In genomic region chr11:34031015-34031805, GRCm38 (mm10) we compare ENCODE assay signal across 9 mouse cellular contexts. TPM values are rescaled to one million over a fixed set of nuclear protein-coding genes. Genes with fewer than 3 reads are reported as not detected.
A peak's percentile ranks its signal among the peaks of the same experiment; 100 is the strongest.
DNase-seq lines count a peak whose midpoint lies in the region; ATAC-seq and TF ChIP-seq lines count a peak whose summit lies in the region.
"Had no signal": no experiment of that assay in that cellular context is flagged by ENCODE, and none has a peak within 500 bp of the region (broad histone marks: within the 10 kb centered on the region; RNA-seq: fewer than 3 reads in every experiment).

No protein-coding gene starts in this region.

- no peaks in the 10 kb centered on the region for H3K27me3 ChIP-seq in liver, embryonic 12.5 days (replicated peaks)

- H3K9ac ChIP-seq in liver, embryonic 12.5 days: no peak overlapping the region

- DNase-seq in gastrocnemius, adult 2 months: peak; percentile 21
- DNase-seq in gastrocnemius, postnatal 10 days: no peak
- DNase-seq in spleen, postnatal 36 days (ENCODE audit: low spot score in 2 of 2): peak; percentile 60 to 78
- DNase-seq in cerebellum, postnatal 10 days: no peak
- no peak for DNase-seq in gastrocnemius, postnatal 14 days
- DNase-seq in layer of hippocampus, postnatal 10 days (ENCODE audit: low spot score in 2 of 2): no peak

- 0 out of 2 replicates have a peak overlapping the region, but pooled peaks have one; percentile 29 for H3K4me3 ChIP-seq in gastrocnemius, adult 2 months
- 0 out of 2 replicates have a peak overlapping the region, but pooled peaks have one; percentile 2 for H3K4me3 ChIP-seq in liver, embryonic 12.5 days
- H3K4me3 ChIP-seq: layer of hippocampus, adult 2 months had no signal

- H3K27ac ChIP-seq in gastrocnemius, adult 2 months: no peak overlapping the region
- H3K27ac ChIP-seq in liver, embryonic 12.5 days: 0 out of 2 replicates have a peak overlapping the region, but pooled peaks have one; percentile 51
- H3K27ac ChIP-seq: layer of hippocampus, adult 2 months had no signal

- intact Hi-C loops in gastrocnemius, adult 2 months (cut with DNase I): no loop called here
- intact Hi-C loops in gastrocnemius, postnatal 14 days (cut with DNase I; ENCODE audit: low total_unique reads): no loop called here

- ATAC-seq in activated CD4-positive, CD25-positive, alpha-beta regulatory T cell, adult 4 months: peak; percentile 65
- ATAC-seq in liver, embryonic 12.5 days: peak; percentile 70

- H3K4me2 ChIP-seq in liver, embryonic 12.5 days: peak overlapping the region; percentile 56

- no peak for TF ChIP-seq CTCF in gastrocnemius, adult 2 months (IDR thresholded peaks at IDR 0.05)

- no peaks in the 10 kb centered on the region for H3K9me3 ChIP-seq in liver, embryonic 12.5 days (replicated peaks)

- WGBS in liver, embryonic 12.5 days (ENCODE audit: insufficient replicate concordance): 17% methylated on average over 8 of the region's 8 CpGs

- peaks cover 21% of the 10 kb centered on the region for H3K4me1 ChIP-seq in liver, embryonic 12.5 days

- H3K36me3 ChIP-seq in liver, embryonic 12.5 days: no peaks in the 10 kb centered on the region

RNA-seq across cellular contexts. Expression of gene Lcp2, which starts 15.5 kb away (rescaled TPM):
- total RNA-seq in gastrocnemius, adult 2 months (2021): 1 to 10 TPM in 1 of 2 experiments, under 1 TPM in 1; 0.36 to 1.6 TPM
- 1 to 10 TPM; 1.5 to 2.6 TPM for total RNA-seq in gastrocnemius, postnatal 10 days (2021)
- 100 to 1,000 TPM; 461 to 468 TPM for polyA plus RNA-seq in activated CD4-positive, CD25-positive, alpha-beta regulatory T cell, adult 4 months (2017; shearing (Covaris generic))
- 10.5 and 11.5 TPM in 2 replicates for polyA plus RNA-seq in liver, embryonic 12.5 days (2016; fragmentation: Nextera tagmentation; extraction: Ambion mirVana)
- total RNA-seq in gastrocnemius, postnatal 14 days (2021): 1 to 10 TPM; 1.2 to 1.5 TPM
- 1 to 10 TPM; 5.9 to 7.2 TPM for total RNA-seq in layer of hippocampus, postnatal 10 days (2021)

RNA-seq across cellular contexts. Expression of gene Kcnip1, which starts 38.3 kb away (rescaled TPM):
- not detected for total RNA-seq in gastrocnemius, adult 2 months (2021)
- total RNA-seq in gastrocnemius, postnatal 10 days (2021): under 1 TPM; 0.14 to 0.18 TPM
- polyA plus RNA-seq in activated CD4-positive, CD25-positive, alpha-beta regulatory T cell, adult 4 months (2017; shearing (Covaris generic)): not detected
- 0.39 and 0.66 TPM in 2 replicates for polyA plus RNA-seq in liver, embryonic 12.5 days (2016; fragmentation: Nextera tagmentation; extraction: Ambion mirVana)
- under 1 TPM in 1 of 2 experiments, not detected in 1; 0.20 TPM for total RNA-seq in gastrocnemius, postnatal 14 days (2021)
- total RNA-seq in layer of hippocampus, postnatal 10 days (2021): 10 to 100 TPM; 35.5 to 42.1 TPM

Comparison
In these comparisons a context has a peak if more than half of its experiments do, and no peak if none do; other contexts are left out.
1. DNase-seq: peak in gastrocnemius, adult 2 months (single experiment) and spleen, postnatal 36 days (2 of 2); none in gastrocnemius, postnatal 10 days (single experiment), cerebellum, postnatal 10 days (0 of 2), gastrocnemius, postnatal 14 days (single experiment) and layer of hippocampus, postnatal 10 days (0 of 2).
2. RNA of gene Kcnip1, which starts 38.3 kb away (total RNA-seq): 35.5 to 42.1 TPM in layer of hippocampus, postnatal 10 days; 0.20 TPM in gastrocnemius, postnatal 14 days, 0.14 to 0.18 TPM in gastrocnemius, postnatal 10 days and not detected in gastrocnemius, adult 2 months; every median in the first group is over 10 times any median in the second.